Mouse (Mus musculus): ENCODE data around the gene Plpp7.

Plpp7 gene

GRCm38 (mm10) chr2:32102944-32103343 is 7.6 kb downstream of the Plpp7 start:
- DNase-seq (ENCODE audit: low read depth): no peak

- DNase-seq (ENCODE audit: low read depth): no peak
Measured at GRCm38 (mm10) chr2:32103557-32103956, 8.2 kb downstream of the Plpp7 start.

GRCm38 (mm10) chr2:32104122-32104521 is 8.8 kb downstream of the Plpp7 start:
- DNase-seq (ENCODE audit: low read depth): no peak

GRCm38 (mm10) chr2:32105117-32105913 is 10.0 kb downstream of the Plpp7 start:
- no peak for DNase-seq (ENCODE audit: low read depth)

- no peak for DNase-seq (ENCODE audit: low read depth)
Measured at GRCm38 (mm10) chr2:32105930-32106329, 10.6 kb downstream of the Plpp7 start.

- no peak for DNase-seq (ENCODE audit: low read depth)
Measured at GRCm38 (mm10) chr2:32111268-32111667, 15.9 kb downstream of the Plpp7 start.

GRCm38 (mm10) chr2:32112548-32112947 is 17.2 kb downstream of the Plpp7 start:
- DNase-seq (ENCODE audit: low read depth): no peak

GRCm38 (mm10) chr2:32115851-32116268 is 20.5 kb downstream of the Plpp7 start:
- DNase-seq (ENCODE audit: low read depth): no peak

GRCm38 (mm10) chr2:32119802-32120750 is 24.7 kb downstream of the Plpp7 start:
- peak; percentile 35 for DNase-seq (ENCODE audit: low read depth)

GRCm38 (mm10) chr2:32121150-32121549 is 25.8 kb downstream of the Plpp7 start:
- DNase-seq (ENCODE audit: low read depth): peak; percentile 64

- no peak for DNase-seq (ENCODE audit: low read depth)
Measured at GRCm38 (mm10) chr2:32121785-32122184, 26.5 kb downstream of the Plpp7 start.

GRCm38 (mm10) chr2:32127653-32128535 is 32.6 kb downstream of the Plpp7 start:
- no peak for DNase-seq (ENCODE audit: low read depth)

GRCm38 (mm10) chr2:32128536-32128841 is 33.2 kb downstream of the Plpp7 start:
- DNase-seq (ENCODE audit: low read depth): no peak

GRCm38 (mm10) chr2:32129383-32130074 is 34.2 kb downstream of the Plpp7 start:
- DNase-seq (ENCODE audit: low read depth): no peak

GRCm38 (mm10) chr2:32130435-32130834 is 35.1 kb downstream of the Plpp7 start:
- DNase-seq (ENCODE audit: low read depth): peak; percentile 77

- no peak for DNase-seq (ENCODE audit: low read depth)
Measured at GRCm38 (mm10) chr2:32131205-32131834, 36.0 kb downstream of the Plpp7 start.

GRCm38 (mm10) chr2:32131866-32132566 is 36.7 kb downstream of the Plpp7 start:
- no peak for DNase-seq (ENCODE audit: low read depth)

- peak; percentile 42 for DNase-seq (ENCODE audit: low read depth)
Measured at GRCm38 (mm10) chr2:32132567-32132992, 37.3 kb downstream of the Plpp7 start.

GRCm38 (mm10) chr2:32134039-32134438 is 38.7 kb downstream of the Plpp7 start:
- peak; percentile 95 for DNase-seq (ENCODE audit: low read depth)

GRCm38 (mm10) chr2:32137667-32138266 is 42.4 kb downstream of the Plpp7 start:
- peak; percentile 99 for DNase-seq (ENCODE audit: low read depth)

Data from naive thymus-derived CD4-positive, alpha-beta T cell, adult 2 months (primary cell).